Mouse (Mus musculus): ENCODE measurements around the gene Slco1b2.
"Not testable (repeated sequence)": the region's sequence is repeated elsewhere in the genome, so short reads cannot be mapped to it uniquely, and the experiment has no call there.

GRCm38 (mm10) chr6:141590598-141591200, 38.6 kb upstream of the Slco1b2 start:
- not testable (repeated sequence) for TF ChIP-seq USF1 (IDR thresholded peaks at IDR 0.05; ENCODE audit: low read depth); MYOD1 (IDR thresholded peaks at IDR 0.05; ENCODE audit: control insufficient read depth, insufficient read length, low read depth)

Data from C2C12 (cell line).